11 mouse cellular contexts compared by ENCODE assay signal in the genomic region with DNA sequence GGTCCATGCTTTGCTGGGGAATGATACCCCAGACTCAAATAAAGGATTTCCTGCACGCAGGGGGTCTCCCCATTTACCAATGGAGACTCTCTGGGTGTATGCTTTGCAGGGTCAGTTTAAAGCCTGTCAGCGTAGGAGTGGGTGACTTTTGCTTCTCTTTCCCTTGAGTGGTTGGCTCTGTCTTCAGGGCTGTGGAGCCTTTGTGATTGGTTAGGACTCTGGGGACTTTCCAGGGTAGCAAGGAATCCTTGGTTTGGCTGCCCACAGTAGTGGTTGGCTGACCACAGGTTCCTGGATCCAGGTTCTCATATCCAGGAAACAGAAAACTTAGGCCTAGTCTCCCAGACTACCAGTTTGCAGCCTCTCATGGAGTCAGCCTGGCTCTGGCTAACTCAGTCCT.
DNase-seq lines count a peak whose midpoint lies in the region; ATAC-seq and TF ChIP-seq lines count a peak whose summit lies in the region.
"Had no signal": no experiment of that assay in that cellular context is flagged by ENCODE, and none has a peak within 500 bp of the region (broad histone marks: within the 10 kb centered on the region; RNA-seq: fewer than 3 reads in every experiment).

No protein-coding gene starts in this region.

- no peak overlapping the region for H3K4me3 ChIP-seq in kidney, postnatal 0 days (replicated peaks; ENCODE audit: low read depth, low read length)
- no peak overlapping the region for H3K4me3 ChIP-seq in forebrain, embryonic 14.5 days (ENCODE audit: low read depth, low read length)
- no peak overlapping the region for H3K4me3 ChIP-seq in midbrain, embryonic 13.5 days (replicated peaks)
- H3K4me3 ChIP-seq: megakaryocyte, embryonic 14.5 days had no signal

- H3K9me3 ChIP-seq in kidney, postnatal 0 days (replicated peaks; ENCODE audit: low read length) = no peaks in the 10 kb centered on the region
- H3K9me3 ChIP-seq in forebrain, embryonic 14.5 days (replicated peaks; ENCODE audit: control insufficient read depth, low read length) = no peaks in the 10 kb centered on the region
- no peaks in the 10 kb centered on the region for H3K9me3 ChIP-seq in midbrain, embryonic 13.5 days
- H3K9me3 ChIP-seq: megakaryocyte, embryonic 14.5 days had no signal

- peaks cover 18% of the 10 kb centered on the region for H3K4me1 ChIP-seq in kidney, postnatal 0 days (replicated peaks; ENCODE audit: insufficient read depth, low read length)
- peaks cover 27% of the 10 kb centered on the region for H3K4me1 ChIP-seq in forebrain, embryonic 14.5 days (ENCODE audit: control insufficient read depth, insufficient read depth, low read length)
- H3K4me1 ChIP-seq in midbrain, embryonic 13.5 days (replicated peaks) = peaks cover 27% of the 10 kb centered on the region

- TF ChIP-seq CTCF in kidney, postnatal 0 days (IDR thresholded peaks at IDR 0.05; ENCODE audit: low read depth) = no peak

- H3K27me3 ChIP-seq in kidney, postnatal 0 days (ENCODE audit: insufficient read depth, low read length) = no peaks in the 10 kb centered on the region
- no peaks in the 10 kb centered on the region for H3K27me3 ChIP-seq in forebrain, embryonic 14.5 days (replicated peaks; ENCODE audit: control insufficient read depth, insufficient read depth, low read length)
- no peaks in the 10 kb centered on the region for H3K27me3 ChIP-seq in midbrain, embryonic 13.5 days
- H3K27me3 ChIP-seq: megakaryocyte, embryonic 14.5 days had no signal

- H3K27ac ChIP-seq in kidney, postnatal 0 days = peak overlapping the region; percentile 42; the same call in 1 of the 2 replicates
- H3K27ac ChIP-seq in forebrain, embryonic 14.5 days (ENCODE audit: low read depth, low read length) = peak overlapping the region; percentile 78; the same call in 1 of the 2 replicates
- H3K27ac ChIP-seq in midbrain, embryonic 13.5 days = peak overlapping the region; percentile 86

- no peaks in the 10 kb centered on the region for H3K36me3 ChIP-seq in kidney, postnatal 0 days (ENCODE audit: insufficient read depth, low read length)
- H3K36me3 ChIP-seq in forebrain, embryonic 14.5 days (ENCODE audit: control insufficient read depth, insufficient read depth, low read length) = no peaks in the 10 kb centered on the region
- no peaks in the 10 kb centered on the region for H3K36me3 ChIP-seq in midbrain, embryonic 13.5 days

- WGBS in kidney, postnatal 0 days = 88% methylated on average over 2 of the region's 2 CpGs
- 88% methylated on average over 2 of the region's 2 CpGs for WGBS in forebrain, embryonic 14.5 days
- WGBS in midbrain, embryonic 13.5 days = 91% methylated on average over 2 of the region's 2 CpGs

- no peak for ATAC-seq in kidney, postnatal 0 days (replicated peaks; ENCODE audit: low FRiP score, low read depth)
- no peak for ATAC-seq in forebrain, embryonic 14.5 days
- ATAC-seq in midbrain, embryonic 13.5 days = 0 out of 2 replicates have a peak, but pooled peaks have one; percentile 7

- DNase-seq in adrenal gland, postnatal 10 days = peak; percentile 23
- DNase-seq in adrenal gland, adult (ENCODE audit: inconsistent age in 2 of 2, low spot score in 1 of 2) = no peak
- DNase-seq in kidney, postnatal 0 days (ENCODE audit: low spot score) = no peak
- no peak for DNase-seq in kidney, postnatal 10 days
- no peak for DNase-seq in forebrain, embryonic 14.5 days (ENCODE audit: low spot score)
- no peak for DNase-seq in retina, embryonic 14.5 days (ENCODE audit: low spot score)
- DNase-seq in adrenal gland, postnatal 14 days = no peak
- DNase-seq: kidney, adult 18-20 months; thymus, adult 18-20 months had no signal

- H3K9ac ChIP-seq in kidney, postnatal 0 days (ENCODE audit: low read depth, low read length) = no peak overlapping the region
- H3K9ac ChIP-seq in forebrain, embryonic 14.5 days (ENCODE audit: low read length) = no peak overlapping the region
- no peak overlapping the region for H3K9ac ChIP-seq in midbrain, embryonic 13.5 days (replicated peaks)

- no peak overlapping the region for H3K4me2 ChIP-seq in kidney, postnatal 0 days (ENCODE audit: low read length)
- H3K4me2 ChIP-seq in forebrain, embryonic 14.5 days (ENCODE audit: low read length) = no peak overlapping the region
- no peak overlapping the region for H3K4me2 ChIP-seq in midbrain, embryonic 13.5 days (replicated peaks)
